Mouse (Mus musculus): ENCODE measurements around the gene Slc35f1. TPM values are rescaled to one million over a fixed set of nuclear protein-coding genes. Genes with fewer than 3 reads are reported as not detected.

Gene Slc35f1
- polyA plus RNA-seq, 1 experiment from 2014 or later = 24.5 TPM

GRCm38 (mm10) chr10:52952581-52952980 lies 262.2 kb downstream of the Slc35f1 start:
- H3K27me3 ChIP-seq = no peaks in the 10 kb centered on the region
- H3K4me3 ChIP-seq = no peak overlapping the region
- no peak for ATAC-seq (ENCODE audit: low read depth)

DNA sequence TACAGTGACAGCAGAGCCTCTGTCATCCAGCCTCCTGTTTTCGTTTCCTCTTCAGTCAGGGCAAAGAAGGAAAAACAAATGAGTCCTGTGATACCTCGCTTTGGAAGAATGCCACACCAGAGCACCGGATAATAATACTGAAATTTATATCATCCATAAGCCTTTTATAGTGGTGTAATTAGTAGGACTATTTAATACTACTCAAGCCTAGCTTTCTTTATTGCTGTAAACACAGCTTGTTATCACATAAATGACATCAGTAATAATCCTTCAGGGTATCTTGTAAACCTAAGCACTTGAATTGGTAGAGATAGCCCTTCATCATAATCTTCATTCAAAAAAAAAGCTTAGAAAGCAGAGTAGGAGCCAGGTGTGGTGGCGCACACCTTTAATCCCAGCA lies 266.4 kb downstream of the Slc35f1 start:
- no peaks in the 10 kb centered on the region for H3K27me3 ChIP-seq
- no peaks in the 10 kb centered on the region for H3K36me3 ChIP-seq
- no peak overlapping the region for H3K9ac ChIP-seq
- no peaks in the 10 kb centered on the region for H3K4me1 ChIP-seq (replicated peaks)
- no peak overlapping the region for H3K27ac ChIP-seq (replicated peaks)
- H3K9me3 ChIP-seq = no peaks in the 10 kb centered on the region
- peak; percentile 76 for ATAC-seq (ENCODE audit: low read depth)
- WGBS = 55% methylated on average over 4 of the region's 4 CpGs
- no peak overlapping the region for H3K4me2 ChIP-seq
- H3K4me3 ChIP-seq = no peak overlapping the region

More at GRCm38 (mm10) chr10:52952581-52952980, 262.2 kb downstream of the Slc35f1 start:
- no peaks in the 10 kb centered on the region for H3K4me1 ChIP-seq (replicated peaks)
- no peak overlapping the region for H3K4me2 ChIP-seq
- H3K9me3 ChIP-seq = no peaks in the 10 kb centered on the region
- 88% methylated on average over 3 of the region's 3 CpGs for WGBS
- no peak overlapping the region for H3K9ac ChIP-seq
- no peaks in the 10 kb centered on the region for H3K36me3 ChIP-seq
- H3K27ac ChIP-seq (replicated peaks) = no peak overlapping the region

- Histone ChIP-seq H3K36me3 (no peaks in the 10 kb centered on the region), H3K9ac (no peak overlapping the region), H3K4me3 (no peak overlapping the region), H3K4me2 (no peak overlapping the region), H3K9me3 (no peaks in the 10 kb centered on the region), H3K27me3 (no peaks in the 10 kb centered on the region), H3K4me1 (replicated peaks) (no peaks in the 10 kb centered on the region), H3K27ac (replicated peaks) (no peak overlapping the region)
- WGBS = 80% methylated on average over 1 of the region's 1 CpGs
- ATAC-seq (ENCODE audit: low read depth) = no peak
These were observed 288.9 kb downstream of the Slc35f1 start for GRCm38 (mm10) chr10:52979251-52979650.

DNA sequence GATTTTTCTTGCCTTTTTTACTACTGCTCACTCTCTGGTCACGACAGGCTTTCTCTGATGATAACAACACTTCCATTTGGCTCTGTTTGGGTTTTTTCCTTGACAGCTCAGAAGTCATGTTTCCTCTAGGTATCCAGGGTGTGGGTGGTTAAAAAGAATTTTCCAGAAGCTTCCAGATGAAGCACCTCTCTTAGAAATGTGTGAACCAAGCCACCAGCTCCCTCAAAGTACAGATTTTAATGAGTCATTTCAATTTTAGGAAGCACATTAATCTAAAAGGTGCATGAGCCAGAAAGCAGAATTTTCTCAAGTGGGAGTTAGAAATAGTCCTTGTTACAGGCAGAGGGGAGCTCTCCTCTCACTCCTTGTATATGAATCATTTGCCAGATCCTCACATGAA lies 292.5 kb downstream of the Slc35f1 start:
- ATAC-seq (ENCODE audit: low read depth) = no peak
- Histone ChIP-seq H3K4me2 (no peak overlapping the region), H3K9me3 (no peaks in the 10 kb centered on the region), H3K27ac (replicated peaks) (no peak overlapping the region), H3K4me3 (no peak overlapping the region), H3K27me3 (no peaks in the 10 kb centered on the region), H3K9ac (no peak overlapping the region), H3K4me1 (replicated peaks) (no peaks in the 10 kb centered on the region), H3K36me3 (no peaks in the 10 kb centered on the region)
- WGBS = 73% methylated on average over 1 of the region's 1 CpGs

- Histone ChIP-seq H3K4me1 (replicated peaks) (no peaks in the 10 kb centered on the region), H3K36me3 (no peaks in the 10 kb centered on the region), H3K4me2 (no peak overlapping the region), H3K9me3 (no peaks in the 10 kb centered on the region), H3K27me3 (no peaks in the 10 kb centered on the region), H3K4me3 (no peak overlapping the region), H3K9ac (no peak overlapping the region), H3K27ac (replicated peaks) (no peak overlapping the region)
- WGBS = 72% methylated on average over 2 of the region's 2 CpGs
- ATAC-seq (ENCODE audit: low read depth) = no peak
These were observed 301.9 kb downstream of the Slc35f1 start for GRCm38 (mm10) chr10:52992246-52992645.

GRCm38 (mm10) chr10:52996886-52997285 lies 306.6 kb downstream of the Slc35f1 start:
- Histone ChIP-seq H3K4me1 (replicated peaks) (no peaks in the 10 kb centered on the region), H3K4me3 (no peak overlapping the region), H3K36me3 (no peaks in the 10 kb centered on the region), H3K27me3 (no peaks in the 10 kb centered on the region), H3K9me3 (no peaks in the 10 kb centered on the region), H3K9ac (no peak overlapping the region), H3K27ac (replicated peaks) (no peak overlapping the region), H3K4me2 (no peak overlapping the region)
- no peak for ATAC-seq (ENCODE audit: low read depth)
- WGBS = 71% methylated on average over 2 of the region's 2 CpGs

DNA sequence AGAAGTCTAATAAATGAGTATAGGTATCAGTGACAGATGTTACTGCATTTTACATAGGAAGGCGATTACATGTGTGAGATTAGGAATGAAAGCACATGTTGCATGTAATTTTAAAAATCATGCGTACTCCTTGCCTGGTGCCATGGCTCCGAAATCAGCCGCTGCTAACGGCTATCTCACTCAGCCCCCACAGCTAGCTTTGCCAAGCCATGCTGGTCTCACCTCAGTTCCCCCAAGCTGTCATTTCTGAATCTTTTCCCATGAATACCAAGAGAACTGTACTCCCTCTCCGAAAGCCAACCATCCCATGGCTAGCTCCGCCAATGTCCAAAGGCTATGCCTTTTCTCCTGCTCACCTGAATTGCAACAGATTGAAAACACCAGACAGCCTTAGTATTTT lies 310.8 kb downstream of the Slc35f1 start:
- Histone ChIP-seq H3K27me3 (no peaks in the 10 kb centered on the region), H3K27ac (replicated peaks) (no peak overlapping the region)
- 96% methylated on average over 7 of the region's 7 CpGs for WGBS

GRCm38 (mm10) chr10:53006229-53007190 lies 316.2 kb downstream of the Slc35f1 start:
- Histone ChIP-seq H3K36me3 (no peaks in the 10 kb centered on the region), H3K4me1 (replicated peaks) (peaks cover 9% of the 10 kb centered on the region), H3K9ac (no peak overlapping the region), H3K4me3 (no peak overlapping the region), H3K27me3 (no peaks in the 10 kb centered on the region), H3K4me2 (no peak overlapping the region), H3K27ac (replicated peaks) (peak overlapping the region; percentile 52; the same call in 1 of the 2 replicates), H3K9me3 (no peaks in the 10 kb centered on the region)
- WGBS = 71% methylated on average over 1 of the region's 1 CpGs
- ATAC-seq (ENCODE audit: low read depth) = peak; percentile 47; the same call in 1 of the 2 replicates

More for the DNA sequence above, 310.8 kb downstream of the Slc35f1 start:
- H3K36me3 ChIP-seq = no peaks in the 10 kb centered on the region
- H3K4me2 ChIP-seq = no peak overlapping the region
- no peak overlapping the region for H3K9ac ChIP-seq
- peaks cover under 1% of the 10 kb centered on the region for H3K4me1 ChIP-seq (replicated peaks)
- ATAC-seq (ENCODE audit: low read depth) = no peak
- no peak overlapping the region for H3K4me3 ChIP-seq
- no peaks in the 10 kb centered on the region for H3K9me3 ChIP-seq

DNA sequence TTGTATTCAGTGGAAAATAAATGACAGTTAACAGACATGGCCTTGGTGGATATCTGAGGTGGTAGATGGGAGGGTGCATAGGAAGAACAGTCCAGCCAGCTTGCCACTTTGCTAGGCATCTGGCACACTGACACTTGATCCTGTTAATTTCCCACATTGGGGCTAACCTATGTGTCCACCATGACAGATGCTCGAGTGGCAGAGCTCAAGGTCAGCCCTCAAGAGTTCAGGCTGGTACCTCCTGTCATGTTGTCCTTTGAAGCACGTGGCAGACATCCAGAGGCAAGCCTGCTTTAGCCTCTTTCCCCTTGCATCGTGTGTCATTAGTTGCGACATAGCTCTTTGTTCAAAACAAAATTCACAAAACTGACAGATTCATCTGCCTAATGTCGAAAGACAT lies 323.5 kb downstream of the Slc35f1 start:
- H3K4me2 ChIP-seq = no peak overlapping the region
- H3K9me3 ChIP-seq = no peaks in the 10 kb centered on the region
- no peaks in the 10 kb centered on the region for H3K4me1 ChIP-seq (replicated peaks)
- no peak for ATAC-seq (ENCODE audit: low read depth)
- no peaks in the 10 kb centered on the region for H3K36me3 ChIP-seq
- 71% methylated on average over 5 of the region's 5 CpGs for WGBS
- H3K27ac ChIP-seq (replicated peaks) = no peak overlapping the region
- H3K27me3 ChIP-seq = no peaks in the 10 kb centered on the region
- no peak overlapping the region for H3K9ac ChIP-seq
- H3K4me3 ChIP-seq = no peak overlapping the region

- Histone ChIP-seq H3K27ac (replicated peaks) (no peak overlapping the region), H3K4me2 (no peak overlapping the region), H3K9ac (no peak overlapping the region), H3K4me1 (replicated peaks) (peaks cover 26% of the 10 kb centered on the region), H3K36me3 (no peaks in the 10 kb centered on the region), H3K27me3 (no peaks in the 10 kb centered on the region), H3K9me3 (no peaks in the 10 kb centered on the region), H3K4me3 (no peak overlapping the region)
- ATAC-seq (ENCODE audit: low read depth) = peak; percentile 47; the same call in 1 of the 2 replicates
- WGBS = 8% methylated on average over 4 of the region's 4 CpGs
These were observed 338.1 kb downstream of the Slc35f1 start for GRCm38 (mm10) chr10:53028454-53028853.

DNA sequence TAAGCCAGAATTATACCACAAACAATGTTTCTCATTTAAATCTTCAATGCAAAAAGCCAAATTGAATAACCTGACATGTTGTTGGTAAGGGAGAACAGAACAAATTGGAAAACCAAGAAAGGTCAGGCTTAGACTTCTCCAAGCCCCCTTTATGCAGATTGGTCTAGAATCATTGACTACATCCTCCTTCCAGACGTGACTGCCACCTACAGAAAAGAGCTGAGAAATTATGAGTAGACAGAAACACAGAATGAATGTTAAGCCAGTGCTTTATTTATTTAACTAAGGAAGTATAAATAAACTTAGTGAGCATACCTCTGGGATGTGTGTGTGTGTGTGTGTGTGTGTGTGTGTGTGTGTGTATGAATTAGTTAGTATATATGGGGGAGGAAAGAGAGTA lies 344.9 kb downstream of the Slc35f1 start:
- H3K9me3 ChIP-seq = no peaks in the 10 kb centered on the region
- 43% methylated on average over 1 of the region's 1 CpGs for WGBS
- peaks cover 12% of the 10 kb centered on the region for H3K4me1 ChIP-seq (replicated peaks)
- no peaks in the 10 kb centered on the region for H3K27me3 ChIP-seq
- no peaks in the 10 kb centered on the region for H3K36me3 ChIP-seq
- H3K27ac ChIP-seq (replicated peaks) = no peak overlapping the region
- H3K4me2 ChIP-seq = no peak overlapping the region
- H3K4me3 ChIP-seq = no peak overlapping the region
- no peak overlapping the region for H3K9ac ChIP-seq
- ATAC-seq (ENCODE audit: low read depth) = no peak

DNA sequence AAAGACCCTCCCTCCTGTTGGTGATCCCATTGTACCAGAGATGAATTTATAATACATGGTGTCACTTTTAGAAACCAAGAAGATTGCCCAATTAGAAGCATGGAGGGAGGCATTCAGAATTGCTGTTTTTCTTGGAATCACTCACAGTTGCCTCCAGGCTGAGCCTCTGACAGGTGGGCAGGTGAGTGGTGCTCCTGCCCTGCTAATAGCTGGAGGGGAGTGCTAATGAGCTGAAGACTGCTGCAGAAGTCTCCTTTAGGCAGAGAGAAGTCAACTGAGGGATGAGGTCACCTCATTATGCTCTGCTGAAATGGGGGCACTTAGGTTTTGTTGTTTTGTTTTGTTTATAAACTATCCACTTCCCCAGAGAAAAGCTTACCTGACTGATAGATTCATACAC lies 355.6 kb downstream of the Slc35f1 start:
- H3K36me3 ChIP-seq = 0 out of 2 replicates have a peak, but pooled peaks cover 3% of the 10 kb centered on the region
- no peak overlapping the region for H3K27ac ChIP-seq (replicated peaks)
- H3K4me1 ChIP-seq (replicated peaks) = no peaks in the 10 kb centered on the region
- no peak overlapping the region for H3K4me2 ChIP-seq
- H3K4me3 ChIP-seq = no peak overlapping the region
- ATAC-seq (ENCODE audit: low read depth) = no peak
- H3K9me3 ChIP-seq = no peaks in the 10 kb centered on the region
- no peaks in the 10 kb centered on the region for H3K27me3 ChIP-seq
- no peak overlapping the region for H3K9ac ChIP-seq
